Mouse (Mus musculus): Measurements from ENCODE around the gene Arhgef3.

Gene Arhgef3

GRCm38 (mm10) chr14:27115991-27116390, 1.3 kb downstream of the Arhgef3 start:
- no peak for DNase-seq

- DNase-seq = no peak
Measured at GRCm38 (mm10) chr14:27116577-27117165, 2.0 kb downstream of the Arhgef3 start.

GRCm38 (mm10) chr14:27118546-27118945, 3.8 kb downstream of the Arhgef3 start:
- no peak for DNase-seq

DNA sequence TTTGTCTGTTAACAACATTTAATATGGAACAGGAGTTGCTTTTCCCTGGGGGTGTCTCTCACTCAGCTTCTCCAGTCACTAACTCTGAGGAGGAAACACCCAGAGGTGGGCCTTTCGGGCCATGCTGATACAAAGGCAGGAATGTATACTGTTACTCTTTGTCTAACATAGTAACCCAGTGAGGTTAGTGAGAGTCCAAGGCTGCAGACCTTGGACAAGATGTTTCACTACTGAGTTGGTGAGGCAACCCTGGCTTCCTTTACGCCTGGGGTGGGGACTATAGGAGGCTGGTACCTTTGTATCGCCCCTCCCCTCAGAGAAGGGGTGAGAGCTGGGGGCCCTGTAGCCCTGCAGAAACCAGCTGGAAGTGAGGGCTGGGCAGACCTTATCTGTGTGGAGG, 7.9 kb downstream of the Arhgef3 start:
- no peak for DNase-seq

DNA sequence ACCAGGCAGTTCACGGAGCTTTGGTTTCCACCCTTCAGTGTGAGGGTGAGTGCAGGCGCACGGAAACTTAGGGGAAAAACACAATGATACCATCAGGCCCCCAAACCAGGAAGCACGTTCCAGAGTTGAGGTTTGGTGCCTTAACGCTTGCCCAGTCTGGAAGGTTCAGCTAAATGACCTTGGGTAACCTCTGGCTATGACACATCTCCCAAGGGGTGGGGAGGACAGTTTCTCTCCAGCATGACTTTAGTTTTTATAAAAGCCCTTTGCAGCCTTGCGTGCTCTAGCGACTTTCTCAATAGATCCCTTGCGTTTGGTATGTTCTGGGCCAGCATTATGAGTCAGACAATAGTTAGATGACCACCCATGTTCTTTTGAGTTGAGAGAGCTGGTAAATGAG, 8.8 kb downstream of the Arhgef3 start:
- DNase-seq = no peak

DNA sequence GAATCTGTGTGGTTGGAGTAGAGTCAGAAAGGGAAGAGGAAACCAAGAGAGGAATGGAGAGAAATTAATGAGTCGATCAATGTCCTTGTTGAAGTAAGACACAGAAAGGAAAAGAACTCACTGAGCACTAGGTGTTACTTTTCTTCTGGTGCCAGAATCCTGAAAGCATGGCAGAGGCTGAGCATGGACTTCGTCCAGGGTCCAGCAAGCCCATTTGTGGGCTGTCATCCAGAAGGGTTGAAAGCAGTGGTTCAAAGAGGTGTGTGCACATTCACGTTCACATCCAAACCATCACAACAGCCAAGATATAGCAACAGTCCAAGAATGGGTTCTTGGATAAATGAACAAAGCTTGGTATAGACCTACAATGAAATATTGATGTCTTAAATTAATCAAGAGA, 15.3 kb downstream of the Arhgef3 start:
- DNase-seq = no peak

DNA sequence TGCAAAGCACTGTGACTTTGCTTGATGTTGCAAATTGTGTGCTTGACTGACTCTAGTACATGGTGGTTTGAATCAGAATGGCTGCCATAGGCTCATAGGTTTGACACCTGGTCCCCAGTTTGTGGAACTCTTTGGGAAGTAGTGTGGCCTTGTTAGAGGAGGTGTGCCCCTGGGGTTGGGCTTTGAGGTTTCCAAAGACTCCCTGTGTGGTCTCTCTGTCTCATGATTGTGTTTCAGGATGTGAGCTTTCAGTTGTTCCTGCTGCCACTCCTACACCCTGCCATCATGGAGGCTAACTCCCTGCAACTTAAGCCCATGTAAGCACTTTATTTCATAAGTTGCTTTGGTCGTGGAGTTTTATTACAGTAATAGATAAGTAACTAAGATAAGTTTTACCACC, 16.0 kb downstream of the Arhgef3 start:
- no peak for DNase-seq

GRCm38 (mm10) chr14:27131521-27131920, 16.8 kb downstream of the Arhgef3 start:
- DNase-seq = no peak

DNA sequence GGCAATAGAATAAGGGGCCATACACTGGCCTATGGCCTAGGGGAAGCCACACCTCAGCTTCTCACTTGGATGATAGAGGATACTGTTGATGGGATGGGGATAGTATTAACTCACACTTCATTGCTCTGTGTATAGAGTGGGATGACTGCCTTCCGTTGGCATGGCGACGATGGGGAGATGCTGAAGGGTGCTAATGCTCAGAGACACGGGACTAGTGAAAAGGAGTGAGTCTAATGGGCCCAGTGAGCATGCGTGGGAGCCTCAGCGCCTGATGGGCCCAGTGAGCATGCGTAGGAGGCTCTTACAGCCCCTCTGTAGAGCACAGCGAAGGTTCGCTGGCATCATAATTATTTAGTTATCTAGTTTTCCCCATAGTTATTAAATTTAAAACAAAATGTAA, 24.2 kb downstream of the Arhgef3 start:
- DNase-seq = no peak

DNA sequence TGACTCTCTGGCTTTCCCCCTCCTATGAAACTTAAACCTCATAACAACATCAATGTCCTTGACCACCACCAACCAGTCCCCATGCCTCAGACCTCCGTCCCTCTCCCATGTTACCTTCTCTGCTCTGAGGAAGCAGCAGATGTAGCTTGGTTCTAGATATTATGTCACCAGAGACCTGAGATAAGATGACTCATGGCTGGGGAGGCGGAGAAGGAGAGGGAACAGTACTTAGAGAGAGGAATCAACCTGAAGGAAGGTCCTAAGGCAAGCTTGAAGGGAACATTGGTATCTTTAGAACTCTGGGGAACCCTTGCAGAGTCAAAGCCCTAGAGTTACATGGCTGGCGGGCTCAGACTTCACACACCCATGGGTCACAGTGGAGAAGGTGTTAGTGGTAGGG, 25.3 kb downstream of the Arhgef3 start:
- DNase-seq = no peak

DNA sequence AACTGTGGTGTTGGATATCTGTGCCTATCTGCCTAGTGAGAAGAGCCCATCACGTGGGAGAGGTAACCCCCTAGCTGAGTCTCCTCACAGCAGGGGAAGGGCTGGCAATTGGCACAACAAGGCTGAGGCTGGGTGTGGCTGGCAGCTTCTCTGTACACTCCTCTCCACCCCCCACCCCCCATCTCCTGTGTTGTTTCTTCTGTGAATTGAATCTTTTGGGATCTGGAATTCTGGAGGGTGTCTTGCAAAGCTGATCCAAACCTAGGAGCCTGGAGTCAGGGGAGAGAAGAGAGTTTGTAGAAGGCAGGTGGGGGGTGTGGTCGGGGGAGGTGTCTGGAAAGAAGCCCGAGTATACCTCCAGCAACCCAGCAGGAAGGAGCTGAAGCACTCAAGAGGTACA, 26.8 kb downstream of the Arhgef3 start:
- no peak for DNase-seq

DNA sequence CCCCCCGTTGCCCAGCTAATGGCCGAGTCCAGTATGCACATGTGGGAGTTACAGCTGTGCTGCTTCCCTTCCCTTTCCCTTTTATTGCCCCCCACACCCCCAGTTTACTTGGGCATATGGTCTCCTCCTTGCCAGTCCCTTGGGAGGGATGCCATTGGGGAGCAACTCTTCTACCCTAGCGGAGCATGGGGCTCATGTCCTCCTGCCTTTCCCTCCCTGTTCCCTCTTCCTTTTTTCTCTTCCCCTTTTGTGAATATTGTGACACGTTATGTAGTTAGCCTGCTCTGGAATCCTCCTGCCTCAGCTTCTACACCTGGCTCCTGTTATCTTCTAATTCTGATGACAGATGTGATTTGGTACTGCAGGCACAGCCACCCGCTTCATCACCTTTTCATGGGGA, 28.0 kb downstream of the Arhgef3 start:
- DNase-seq = no peak

DNA sequence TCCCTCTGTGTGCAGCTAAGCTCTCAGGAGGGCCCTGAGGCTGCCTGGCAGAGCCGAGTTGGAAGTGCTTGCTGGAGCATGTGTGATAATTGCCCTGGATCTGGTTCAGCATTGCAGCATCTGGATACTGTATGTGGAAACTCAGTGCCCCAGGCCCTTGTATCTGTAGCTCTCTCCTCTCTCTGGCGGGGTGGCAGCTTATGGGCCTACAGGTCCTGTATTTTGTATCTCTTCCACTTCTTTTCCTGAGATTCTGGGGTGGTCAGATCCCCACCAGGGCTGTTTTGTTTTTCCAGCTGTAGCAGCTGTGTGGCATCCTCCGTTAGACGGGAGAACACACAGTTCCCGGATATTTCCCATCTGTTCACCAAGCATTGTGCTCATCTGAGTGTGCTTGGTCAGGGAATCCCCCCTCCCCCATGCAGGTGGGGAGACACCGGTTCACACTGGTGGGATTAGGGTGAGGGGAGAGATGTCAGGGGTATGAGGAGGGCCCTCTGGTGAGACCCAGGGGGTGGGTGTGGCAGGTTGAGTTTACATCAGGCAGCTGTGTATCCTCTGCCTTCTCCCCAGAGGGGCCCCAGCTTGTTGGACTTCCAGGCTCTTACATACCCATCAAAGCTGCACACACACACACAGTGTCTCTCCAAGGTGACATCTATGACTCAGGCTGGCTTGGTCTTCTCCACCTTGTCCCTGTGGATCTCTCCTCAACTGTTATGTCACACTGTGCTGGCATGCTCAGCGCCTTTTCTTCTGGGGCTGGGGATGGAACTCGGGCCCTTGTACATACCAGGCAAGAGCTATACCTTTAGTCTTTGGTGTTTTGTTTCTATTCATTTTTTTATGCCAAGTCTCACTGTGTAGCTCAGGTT, 30.7 kb downstream of the Arhgef3 start:
- DNase-seq = no peak

DNA sequence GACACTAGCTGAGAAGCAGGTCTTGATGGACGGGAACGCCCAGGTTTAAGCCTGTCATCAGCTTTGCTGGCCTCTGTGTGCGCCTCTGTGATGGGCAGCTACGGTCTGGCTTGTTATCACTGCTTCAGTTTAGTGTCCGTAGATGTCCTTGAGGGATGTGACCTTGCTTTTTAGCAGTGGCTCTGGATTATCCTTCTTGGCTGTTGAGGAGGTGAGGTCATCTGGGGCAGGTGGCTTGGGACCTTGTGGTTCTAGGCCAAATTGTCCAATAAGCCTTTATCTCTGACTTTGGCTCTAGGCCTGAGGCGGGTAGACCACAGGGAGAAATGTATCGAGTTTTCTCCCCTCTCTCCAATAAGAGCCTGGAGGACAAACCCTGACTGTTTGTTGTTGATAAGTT, 33.0 kb downstream of the Arhgef3 start:
- DNase-seq = no peak

DNA sequence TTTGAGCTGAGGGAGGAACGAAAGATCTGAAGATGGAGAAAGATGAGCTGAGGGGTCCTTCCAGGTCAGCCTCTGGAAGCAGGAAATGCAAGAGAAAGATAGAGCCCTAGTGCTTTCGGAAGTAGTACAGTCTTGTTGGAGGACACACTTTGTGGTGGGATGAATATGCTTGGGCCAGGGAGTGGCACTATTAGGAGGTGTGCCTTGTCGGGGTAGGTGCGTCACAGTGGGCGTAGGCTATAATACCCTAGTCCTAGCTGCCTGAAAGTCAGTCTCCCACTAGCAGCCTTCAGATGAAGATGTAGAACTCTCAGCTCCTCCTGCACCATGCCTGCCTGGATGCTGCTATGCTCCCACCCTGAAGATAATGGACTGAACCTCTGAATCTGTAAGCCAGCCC, 34.7 kb downstream of the Arhgef3 start:
- no peak for DNase-seq

GRCm38 (mm10) chr14:27150011-27150640, 35.4 kb downstream of the Arhgef3 start:
- DNase-seq = no peak

GRCm38 (mm10) chr14:27151432-27151831, 36.7 kb downstream of the Arhgef3 start:
- no peak for DNase-seq

DNA sequence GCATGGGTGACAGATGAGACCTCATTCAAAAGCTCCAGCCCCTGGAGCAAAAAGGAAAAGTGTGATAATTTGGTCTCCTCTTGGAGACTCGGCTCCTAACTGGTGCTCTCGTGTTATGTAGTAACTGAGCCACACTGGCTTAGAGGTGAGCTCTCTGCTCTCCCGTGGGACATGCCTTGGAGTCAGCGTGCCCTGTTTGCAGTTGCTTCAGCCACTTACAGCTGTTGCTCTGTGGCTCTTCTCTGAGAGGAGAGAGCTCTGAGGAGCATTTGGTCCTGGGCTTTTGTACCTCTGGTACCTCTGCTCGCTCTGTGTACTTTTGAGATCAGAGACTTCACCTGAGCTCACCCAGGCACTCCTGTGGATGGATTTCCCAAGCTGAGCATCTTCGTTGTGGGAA, 40.4 kb downstream of the Arhgef3 start:
- DNase-seq = no peak

DNA sequence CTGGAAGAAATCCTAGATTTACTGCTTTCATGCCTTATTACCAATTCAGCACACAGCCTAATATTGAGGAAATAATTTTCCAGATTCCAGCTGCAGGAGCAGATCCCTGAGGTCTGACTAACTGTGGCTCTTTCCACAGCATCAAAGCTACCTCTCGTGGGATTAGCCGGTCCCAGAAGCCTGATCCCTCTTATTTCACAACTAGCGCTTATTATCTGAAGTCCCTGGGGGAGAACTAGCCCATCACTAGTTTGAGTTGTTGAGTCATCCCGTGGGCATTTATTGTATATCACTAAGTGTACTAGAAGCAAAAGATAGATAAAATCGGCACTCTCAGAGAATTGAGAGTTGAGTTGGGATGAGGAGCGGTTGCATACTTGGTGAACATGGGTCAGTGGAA, 41.3 kb downstream of the Arhgef3 start:
- DNase-seq = no peak

DNA sequence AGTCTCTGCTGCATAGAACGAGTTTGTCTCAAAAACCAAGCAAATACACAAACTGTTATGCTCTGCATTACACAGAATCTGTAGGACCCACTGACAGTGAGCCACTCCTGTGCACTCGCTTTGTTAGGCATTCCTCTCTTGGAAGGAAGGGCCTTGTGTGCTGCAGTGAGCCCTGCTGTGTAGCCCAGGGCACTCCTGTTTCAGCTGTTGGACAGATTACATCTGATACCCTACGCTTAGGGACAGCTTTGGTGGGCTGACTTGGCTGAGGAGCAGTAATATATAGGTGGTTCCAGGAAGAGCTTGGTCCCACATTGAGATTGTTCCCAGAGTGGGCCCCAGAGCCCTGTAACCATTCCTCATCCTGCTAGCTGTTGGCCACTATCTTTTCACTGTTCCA, 43.4 kb downstream of the Arhgef3 start:
- no peak for DNase-seq

DNA sequence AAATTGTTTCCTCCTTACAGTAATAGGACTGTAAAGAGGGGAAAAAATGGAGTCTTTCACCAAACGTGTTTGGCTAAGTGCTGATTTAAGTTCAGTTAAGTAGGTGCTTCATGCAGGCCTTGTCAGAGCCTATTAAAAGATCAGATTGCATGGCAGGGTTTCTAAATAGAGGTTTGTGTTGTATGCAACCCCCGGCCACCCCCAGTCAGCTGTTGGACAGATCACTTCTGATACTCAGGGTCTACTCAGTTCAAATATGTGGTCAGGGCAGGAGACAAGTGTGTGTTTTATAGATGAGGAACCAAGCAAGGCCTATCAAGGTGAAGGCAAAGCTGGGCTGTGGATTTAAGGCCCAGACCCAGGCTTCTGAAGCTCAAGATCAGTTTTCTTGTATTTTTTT, 44.1 kb downstream of the Arhgef3 start:
- DNase-seq = no peak

DNA sequence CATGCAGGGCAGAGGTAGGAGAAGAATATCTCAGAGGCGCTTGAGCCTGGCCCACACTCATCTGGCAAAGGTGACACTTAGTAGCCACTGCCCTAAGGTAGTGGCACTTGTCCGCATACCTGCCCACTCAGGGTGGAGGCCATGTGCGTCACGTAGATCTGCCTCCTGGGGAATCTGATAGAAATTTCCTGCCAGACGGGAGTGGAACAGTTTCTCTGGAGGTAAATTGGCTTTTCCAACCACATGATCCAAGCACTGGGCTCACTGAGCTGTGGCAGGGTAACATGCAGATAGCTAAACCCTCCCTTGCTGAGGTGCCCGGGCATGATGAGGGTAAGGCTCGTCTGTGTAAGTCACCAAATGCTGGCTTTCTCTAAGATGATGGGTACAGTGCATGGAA, 46.1 kb downstream of the Arhgef3 start:
- no peak for DNase-seq

GRCm38 (mm10) chr14:27164639-27165038, 49.9 kb downstream of the Arhgef3 start:
- DNase-seq = no peak

DNA sequence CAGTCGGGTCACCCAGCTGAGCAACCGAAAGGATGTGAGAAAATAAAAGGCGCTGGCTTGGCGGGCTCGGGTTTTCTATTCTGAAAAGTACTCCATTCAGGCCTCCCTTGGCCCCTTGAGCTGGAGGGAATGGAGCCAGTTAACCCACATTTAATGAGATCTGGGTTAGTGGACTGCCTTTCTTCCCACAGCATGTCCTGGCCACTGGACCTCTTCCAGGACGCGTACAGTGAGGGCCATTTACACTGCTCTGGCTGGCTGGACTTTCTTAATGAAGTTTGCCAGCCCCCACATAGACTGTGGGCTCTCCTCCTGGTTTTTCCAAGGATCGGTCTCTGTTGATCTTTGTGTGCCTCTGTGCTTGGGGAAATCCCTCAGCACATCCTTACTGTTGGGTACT, 52.1 kb downstream of the Arhgef3 start:
- DNase-seq = no peak

All from spleen, adult 18-20 months (tissue).